Mouse (Mus musculus) kidney, adult 2 months (tissue): ENCODE data around the gene Smarce1. TPM values are rescaled to one million over a fixed set of nuclear protein-coding genes. Genes with fewer than 3 reads are reported as not detected.
A peak's percentile ranks its signal among the peaks of the same experiment; 100 is the strongest.

Source experiments
- DNase-seq: peaks from one replicate; pipeline ENCODE4 v3.0.0; 2021
- H3K27ac ChIP-seq: fragments of 200-500 bp; 2 replicates; pipeline ENCODE4 v1.5.1; 2012; ENCODE audit warnings: low read depth, low read length, control low read depth, inconsistent platforms; ENCODE audit not compliant: insufficient read depth
- H3K27me3 ChIP-seq: fragments of 200-500 bp; replicated peaks from 2 replicates; pipeline ENCODE4 v1.6.1; 2012; ENCODE audit warnings: mild to moderate bottlenecking, moderate library complexity, low read length, inconsistent platforms; ENCODE audit not compliant: control insufficient read depth, insufficient read depth
- H3K36me3 ChIP-seq: fragments of 200-500 bp; 2 replicates; pipeline ENCODE4 v1.6.1; 2012; ENCODE audit warnings: mild to moderate bottlenecking, moderate library complexity, low read length, inconsistent platforms; ENCODE audit not compliant: control insufficient read depth, insufficient read depth
- H3K4me1 ChIP-seq: fragments of 200-500 bp; 2 replicates; pipeline ENCODE4 v1.6.1; 2011; ENCODE audit warnings: low read length; ENCODE audit not compliant: control insufficient read depth, insufficient read depth
- H3K4me3 ChIP-seq: fragments of 200-500 bp; 2 replicates; pipeline ENCODE4 v1.5.1; 2011; ENCODE audit warnings: mild to moderate bottlenecking, low read depth, low read length, control low read depth; ENCODE audit not compliant: insufficient read depth
- CTCF ChIP-seq: fragments of 200-500 bp; conservative IDR thresholded peaks from 2 replicates; pipeline ENCODE4 v1.5.1; 2011; ENCODE audit warnings: low read depth, mild to moderate bottlenecking, control low read depth, low read length, moderate library complexity, mixed read lengths; ENCODE audit not compliant: insufficient read depth, insufficient read length
- POLR2A ChIP-seq: fragments of 200-500 bp; IDR thresholded peaks from one replicate; pipeline ENCODE4 v1.6.1; 2011; ENCODE audit warnings: low read depth, low read length, control low read depth
- WGBS: fragments of 180-500 bp; shearing (Covaris S2); methylation state at CpG from one replicate; pipeline ENCODE4 v1.1.7; 2018; 5-methylcytosine and 5-hydroxymethylcytosine counted together
- polyA plus RNA-seq: library from polyadenylated mRNA; depleted of rRNA; stranded (reverse); fragments of >200 nt; gene quantifications from 2 replicates; pipeline ENCODE4 v1.2.3, GENCODE M21; 2012

Smarce1 gene
- polyA plus RNA-seq, 1 experiment, result 18.6 TPM

GRCm38 (mm10) chr11:99170005-99170404, 60.8 kb downstream of the Smarce1 start:
- H3K27me3 ChIP-seq, result no peaks in the 10 kb centered on the region
- DNase-seq, result no peak
- TF ChIP-seq POLR2A, result no peak
- WGBS, result 93% methylated on average over 6 of the region's 6 CpGs
- H3K36me3 ChIP-seq, result no peaks in the 10 kb centered on the region
- H3K4me3 ChIP-seq, result no peak overlapping the region
- H3K4me1 ChIP-seq, result no peaks in the 10 kb centered on the region
- no peak overlapping the region for H3K27ac ChIP-seq

- DNase-seq, result no peak
- Histone ChIP-seq H3K4me3 (no peak overlapping the region), H3K36me3 (no peaks in the 10 kb centered on the region), H3K4me1 (no peaks in the 10 kb centered on the region), H3K27ac (no peak overlapping the region), H3K27me3 (no peaks in the 10 kb centered on the region)
- 91% methylated on average over 2 of the region's 2 CpGs for WGBS
- TF ChIP-seq CTCF (no peak), POLR2A (no peak)
These were observed 61.4 kb downstream of the Smarce1 start for GRCm38 (mm10) chr11:99169438-99169837.

- no peak for TF ChIP-seq CTCF
- TF ChIP-seq POLR2A, result no peak
- no peaks in the 10 kb centered on the region for H3K4me1 ChIP-seq
- no peaks in the 10 kb centered on the region for H3K27me3 ChIP-seq
- WGBS, result 41% methylated on average over 12 of the region's 12 CpGs
- no peak overlapping the region for H3K4me3 ChIP-seq
- DNase-seq, result no peak
- no peak overlapping the region for H3K27ac ChIP-seq
- H3K36me3 ChIP-seq, result no peaks in the 10 kb centered on the region
These were observed 62.8 kb downstream of the Smarce1 start for GRCm38 (mm10) chr11:99168030-99168474.

GRCm38 (mm10) chr11:99167576-99167975, 63.2 kb downstream of the Smarce1 start:
- DNase-seq, result no peak
- Histone ChIP-seq H3K4me1 (no peaks in the 10 kb centered on the region), H3K27me3 (no peaks in the 10 kb centered on the region), H3K36me3 (no peaks in the 10 kb centered on the region), H3K4me3 (no peak overlapping the region), H3K27ac (no peak overlapping the region)
- TF ChIP-seq CTCF (no peak), POLR2A (no peak)
- 83% methylated on average over 7 of the region's 7 CpGs for WGBS

- no peak overlapping the region for H3K27ac ChIP-seq
- TF ChIP-seq CTCF (no peak), POLR2A (no peak)
- H3K4me3 ChIP-seq, result no peak overlapping the region
- 91% methylated on average over 7 of the region's 7 CpGs for WGBS
- H3K36me3 ChIP-seq, result no peaks in the 10 kb centered on the region
- H3K27me3 ChIP-seq, result no peaks in the 10 kb centered on the region
- no peak for DNase-seq
- H3K4me1 ChIP-seq, result no peaks in the 10 kb centered on the region
These were observed 64.6 kb downstream of the Smarce1 start for GRCm38 (mm10) chr11:99166241-99166640.

- Histone ChIP-seq H3K4me3 (no peak overlapping the region), H3K27me3 (no peaks in the 10 kb centered on the region), H3K36me3 (no peaks in the 10 kb centered on the region), H3K4me1 (no peaks in the 10 kb centered on the region), H3K27ac (no peak overlapping the region)
- TF ChIP-seq CTCF (no peak), POLR2A (no peak)
- 79% methylated on average over 11 of the region's 11 CpGs for WGBS
- DNase-seq, result no peak
These were observed 65.6 kb downstream of the Smarce1 start for GRCm38 (mm10) chr11:99165031-99165752.

GRCm38 (mm10) chr11:99162972-99163686, 67.7 kb downstream of the Smarce1 start:
- 70% methylated on average over 10 of the region's 10 CpGs for WGBS
- no peak overlapping the region for H3K27ac ChIP-seq
- no peaks in the 10 kb centered on the region for H3K27me3 ChIP-seq
- DNase-seq, result peak; percentile 19
- no peaks in the 10 kb centered on the region for H3K4me1 ChIP-seq
- no peak overlapping the region for H3K4me3 ChIP-seq
- H3K36me3 ChIP-seq, result no peaks in the 10 kb centered on the region
- no peak for TF ChIP-seq CTCF
- no peak for TF ChIP-seq POLR2A
